Mouse (Mus musculus) heart, adult 10 weeks (tissue): ENCODE results near the gene Sec24a. TPM values are rescaled to one million over a fixed set of nuclear protein-coding genes. Genes with fewer than 3 reads are reported as not detected.

Experiments
- polyA plus RNA-seq: library from polyadenylated mRNA; stranded (reverse); fragments of 350-450 nt; fragmentation: Illumina TruSeq; extraction: RNeasy Lipid Tissue Mini Kit (QIAGEN cat#74804); gene quantifications from one replicate; pipeline ENCODE4 v1.2.3, GENCODE M21; 2014; ENCODE audit warnings: low read depth, low replicate concordance

Sec24a gene
- polyA plus RNA-seq: 8.9 TPM

DNA sequence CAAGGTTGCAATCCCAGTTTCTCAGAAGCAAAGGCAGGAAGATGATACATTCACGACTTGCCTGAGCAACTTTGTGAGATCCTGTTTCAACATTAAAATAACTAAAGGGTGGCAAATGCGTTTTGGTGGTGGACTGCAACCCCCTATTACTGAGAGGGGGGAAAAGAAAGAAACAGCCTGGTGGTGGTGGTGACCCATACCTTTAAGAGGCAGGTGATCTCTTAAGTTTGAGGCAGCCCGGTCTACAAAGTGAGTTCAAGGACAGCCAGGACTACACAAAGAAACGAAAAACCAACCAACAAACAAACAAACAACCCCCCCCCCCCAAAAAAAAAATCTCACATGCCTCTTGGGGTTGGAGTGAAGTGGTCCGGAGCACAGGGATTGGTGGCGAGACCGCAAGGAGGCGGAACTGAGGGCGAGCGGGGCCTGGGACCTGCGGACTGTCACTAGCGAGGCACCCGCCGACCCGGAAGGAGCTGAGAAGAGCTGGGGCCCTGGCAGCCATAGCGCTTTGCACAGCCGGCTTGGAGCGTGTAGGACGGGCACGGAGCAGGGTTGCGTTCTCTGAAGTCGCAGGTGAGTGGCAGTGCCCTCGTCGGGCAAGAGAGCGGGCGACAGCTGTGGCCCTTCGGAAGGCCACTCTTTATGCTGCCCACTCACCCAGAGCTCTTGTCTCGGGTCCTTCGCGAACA is at the start of gene Sec24a, which contains the start of gene Sar1b:
Sec24a (minus strand) TSS at position 422 of the 695 bp plus-strand sequence.
Sar1b (plus strand) TSS at position 475 of the 695 bp plus-strand sequence.

DNA sequence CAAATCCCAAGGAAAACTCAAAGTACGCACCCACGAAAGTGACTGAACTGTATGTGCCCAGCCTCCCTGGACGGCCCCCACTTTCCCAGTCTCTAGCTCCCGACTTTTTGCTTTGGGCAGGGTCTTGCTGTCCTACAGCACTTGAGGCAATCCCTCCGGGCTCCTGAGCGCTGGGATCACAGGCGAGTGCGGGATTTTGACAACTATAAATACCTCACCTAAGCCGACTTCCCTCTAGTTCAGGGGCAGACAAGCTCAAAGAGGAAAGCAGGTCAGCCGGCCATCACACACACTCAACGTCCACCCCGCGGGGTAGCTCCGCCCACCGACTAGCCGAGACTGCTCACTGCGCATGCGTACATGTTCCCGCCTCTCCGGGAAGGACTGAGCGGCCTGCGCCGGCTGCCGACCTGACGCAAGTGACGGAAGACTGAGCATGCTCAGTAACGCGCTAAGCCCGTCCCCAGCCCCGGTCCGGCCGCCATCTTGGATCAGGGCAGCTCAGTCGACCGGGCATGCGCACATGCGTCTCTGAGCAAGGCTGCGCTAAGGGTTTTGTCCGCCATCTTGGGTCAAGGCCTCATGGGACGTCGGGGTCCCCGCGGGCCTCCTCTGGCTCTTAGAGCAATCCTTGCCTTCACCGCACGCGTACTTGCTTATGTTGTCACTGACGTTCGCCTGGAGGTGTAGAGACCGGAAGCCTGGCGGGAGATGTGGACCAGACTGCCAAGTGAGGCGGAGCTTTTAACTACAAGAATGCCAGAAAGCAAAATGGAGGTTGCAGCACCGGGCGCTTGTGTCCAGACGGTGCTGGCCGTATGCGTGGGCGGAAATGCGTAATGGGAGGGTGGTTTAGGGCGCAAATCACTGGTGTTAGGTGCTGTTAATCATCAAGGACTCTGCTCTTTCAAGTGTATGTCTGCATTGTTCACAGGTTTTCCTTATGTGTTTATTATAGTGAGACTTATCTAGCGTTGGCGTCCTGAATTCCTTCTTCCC is 74.8 kb downstream of the Sec24a start, which contains the start of gene 0610009B22Rik:
0610009B22Rik (minus strand) TSS at position 545 of the 999 bp plus-strand sequence.

DNA sequence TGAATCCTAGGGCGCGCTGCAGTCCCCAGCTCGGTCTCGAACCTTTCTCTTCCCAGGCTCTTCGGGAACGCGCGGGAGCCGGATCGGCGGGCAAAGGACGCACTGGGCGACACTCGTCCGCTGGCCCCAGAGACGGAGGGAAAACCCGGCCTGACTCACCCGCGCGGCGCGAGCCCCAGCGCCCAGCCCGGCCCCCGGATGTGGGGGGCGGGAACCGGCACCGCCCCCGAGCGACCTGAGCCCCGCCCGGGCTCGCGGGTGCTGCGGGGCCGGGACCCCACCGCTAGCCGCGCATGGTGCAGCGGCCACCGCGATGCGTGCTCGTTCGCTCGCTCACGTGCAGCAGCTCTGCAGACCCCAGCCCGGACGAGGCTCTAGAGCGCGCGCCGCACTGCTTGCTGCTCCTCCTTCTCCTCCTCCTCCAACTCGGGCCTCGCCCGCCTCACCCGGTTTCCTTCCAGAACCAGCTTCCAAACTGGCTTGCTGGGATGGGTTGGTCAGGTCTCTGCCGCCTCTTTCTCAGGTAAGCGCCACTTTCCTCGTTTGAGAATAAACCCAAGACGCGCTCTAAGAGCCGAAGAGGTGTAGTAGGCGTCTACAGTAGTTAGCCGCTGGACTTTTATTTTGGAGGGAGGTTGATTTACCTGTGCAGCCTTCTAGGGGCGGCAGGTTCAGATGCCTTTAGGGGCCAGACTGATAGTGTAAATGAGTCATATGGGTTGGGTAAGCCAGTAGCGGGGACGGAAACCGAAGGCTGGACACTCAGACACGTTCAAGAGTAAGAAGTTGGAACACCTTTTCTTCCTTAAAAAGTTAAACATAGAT is 112.5 kb downstream of the Sec24a start, which contains the start of the genes N4bp3 and D930048N14Rik:
N4bp3 (minus strand) TSS at position 152 of the 825 bp plus-strand sequence.
D930048N14Rik (plus strand) TSS at position 264 of the 825 bp plus-strand sequence.

Other genes starting within 250 kb of the Sec24a start
- 12.3 TPM for gene Phykpl, start 178.9 kb downstream of the Sec24a start, polyA plus RNA-seq
- 138 TPM for gene Hnrnpab, start 156.8 kb downstream of the Sec24a start, polyA plus RNA-seq
- gene Nhp2, start 143.9 kb downstream of the Sec24a start, polyA plus RNA-seq: 20.7 TPM
- gene Rmnd5b, start 127.7 kb downstream of the Sec24a start, polyA plus RNA-seq: 17.4 TPM
- 6.6 TPM for gene N4bp3, start 112.8 kb downstream of the Sec24a start, polyA plus RNA-seq
- gene D930048N14Rik, start 112.7 kb downstream of the Sec24a start, polyA plus RNA-seq: 2.4 TPM
- 53.7 TPM for gene 0610009B22Rik, start 74.8 kb downstream of the Sec24a start, polyA plus RNA-seq
- 162 TPM for gene Sar1b, start 53 bp upstream of the Sec24a start, polyA plus RNA-seq
- 7.3 TPM for gene Jade2, start 94.0 kb upstream of the Sec24a start, polyA plus RNA-seq
- 13.1 TPM for gene Cdkn2aipnl, start 204.0 kb upstream of the Sec24a start, polyA plus RNA-seq
- 565 TPM for gene Ube2b, start 237.1 kb upstream of the Sec24a start, polyA plus RNA-seq
- 5.8 TPM for gene Cdkl3, start 240.6 kb upstream of the Sec24a start, polyA plus RNA-seq